Mouse (Mus musculus) left cerebral cortex, postnatal 14 days (tissue): ENCODE data around the gene Pold2. TPM values are rescaled to one million over a fixed set of nuclear protein-coding genes. Genes with fewer than 3 reads are reported as not detected.

Experiments
- DNase-seq, 2 experiments: peaks; one replicate each; pipeline ENCODE4 v3.0.0; 2021 to 2022; ENCODE audit warnings: low spot score in 2 of 2, mixed read lengths in 1 of 2
- intact Hi-C: fragments of 180-260 bp; cut with DNase I; formaldehyde crosslinking; loops from one replicate; pipeline ENCODE4 v1.15.1; 2025
- total RNA-seq, 2 experiments: library from RNA; stranded (reverse); gene quantifications; 2 replicates each; pipeline ENCODE4 v1.2.3; 2021

Gene Pold2
- total RNA-seq, 2 experiments from 2014 or later, result 19.4 to 21.2 TPM

GRCm38 (mm10) chr11:5836126-5836525, 42.0 kb downstream of the Pold2 start:
- intact Hi-C loops, result no loop called here
- peak in 1 of 2 experiments; percentile 10 for DNase-seq

DNA sequence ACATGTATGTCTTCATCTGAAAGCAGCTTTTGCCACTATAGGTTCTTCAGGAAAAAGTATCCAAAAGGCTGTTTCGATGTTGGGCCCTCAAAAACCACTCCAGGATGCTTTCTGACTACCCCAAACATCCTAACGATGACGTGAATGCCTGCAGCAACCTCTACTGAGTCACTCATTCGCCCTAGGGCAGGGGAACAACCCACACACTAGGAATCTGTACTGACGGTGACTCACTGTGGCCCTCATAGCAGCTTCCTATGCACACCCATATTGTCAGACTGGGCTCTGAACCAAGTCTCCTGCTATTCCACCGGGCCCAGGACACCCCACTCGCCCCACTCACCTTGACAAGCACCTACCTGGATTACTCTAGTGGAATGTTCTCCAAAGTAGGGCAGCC, 43.0 kb downstream of the Pold2 start:
- intact Hi-C loops, result no loop called here
- DNase-seq, result no peak

DNA sequence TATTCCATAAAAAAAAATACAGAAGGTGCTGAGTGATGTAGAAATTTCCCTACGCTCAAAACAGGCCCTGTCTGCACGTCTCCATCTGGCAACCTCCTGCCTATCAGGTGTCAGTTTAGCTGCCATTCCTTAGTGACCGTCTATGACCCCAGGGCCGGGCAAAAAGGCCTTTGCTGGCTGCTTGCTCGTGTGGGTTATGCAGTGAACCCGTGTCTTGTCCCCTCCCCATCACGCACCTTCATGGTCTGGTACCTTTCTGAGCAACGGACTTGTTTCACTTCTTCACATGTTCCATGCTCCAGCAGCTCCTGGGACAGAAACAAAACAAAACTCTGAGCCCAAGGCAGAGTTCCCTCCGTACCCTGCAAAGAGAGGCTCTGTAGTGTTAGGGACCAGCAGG, 43.6 kb downstream of the Pold2 start:
- no peak for DNase-seq
- intact Hi-C loops, result no loop called here

GRCm38 (mm10) chr11:5829327-5829726, 48.8 kb downstream of the Pold2 start:
- intact Hi-C loops, result no loop called here
- DNase-seq, result no peak

- intact Hi-C loops, result no loop called here
- no peak for DNase-seq
Measured at GRCm38 (mm10) chr11:5828509-5829191, 49.4 kb downstream of the Pold2 start.

GRCm38 (mm10) chr11:5827931-5828330, 50.2 kb downstream of the Pold2 start:
- no peak for DNase-seq
- intact Hi-C loops, result no loop called here

DNA sequence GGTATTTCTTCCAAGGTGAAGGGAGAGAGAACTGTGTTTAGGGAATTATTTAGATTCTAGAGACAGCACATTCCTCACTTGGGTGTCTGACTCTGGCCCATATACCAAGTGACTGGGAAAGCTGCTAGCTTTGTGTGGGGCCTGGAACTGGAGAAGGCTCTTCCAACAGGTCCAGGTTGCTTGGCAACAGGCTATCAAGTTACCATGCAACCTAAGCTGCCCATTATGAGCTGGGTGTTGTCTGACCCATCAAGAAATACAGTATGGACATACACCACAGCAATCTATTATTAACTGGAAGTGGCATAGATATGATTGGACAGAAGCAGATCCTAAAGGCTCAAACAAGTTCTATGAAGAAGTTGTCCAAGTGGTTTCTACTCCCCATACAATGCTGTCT, 52.7 kb downstream of the Pold2 start:
- intact Hi-C loops, result no loop called here
- DNase-seq, result no peak

Other genes starting within 250 kb of the Pold2 start
- gene Mrps24, start 162.6 kb downstream of the Pold2 start, total RNA-seq, result 10 to 100 TPM; 88.4 to 89.7 TPM
- 10 to 100 TPM; 55.9 to 60.8 TPM for gene Urgcp, start 115.9 kb downstream of the Pold2 start, total RNA-seq
- gene Dbnl, start 89.8 kb downstream of the Pold2 start, total RNA-seq, result 10 to 100 TPM; 78.4 to 79.8 TPM
- gene Pgam2, start 74.6 kb downstream of the Pold2 start, total RNA-seq, result 10 to 100 TPM; 11.6 to 13.9 TPM
- 1 to 10 TPM; 7.0 to 7.7 TPM for gene Polm, start 40.3 kb downstream of the Pold2 start, total RNA-seq
- 10 to 100 TPM; 15.2 to 18.6 TPM for gene Aebp1, start 16.3 kb downstream of the Pold2 start, total RNA-seq
- not detected for gene Myl7, start 20.5 kb upstream of the Pold2 start, total RNA-seq
- gene Gck, start 71.8 kb upstream of the Pold2 start, total RNA-seq, result 1 to 10 TPM; 1.6 to 2.1 TPM
- 100 to 1,000 TPM in 1 of 2 experiments, 10 to 100 TPM in 1; 99.6 to 108 TPM for gene Ykt6, start 77.4 kb upstream of the Pold2 start, total RNA-seq
- 100 to 1,000 TPM; 771 to 777 TPM for gene Camk2b, start 188.1 kb upstream of the Pold2 start, total RNA-seq